Mouse (Mus musculus) layer of hippocampus, adult 2 months (tissue): ENCODE results near the gene Zdbf2. TPM values are rescaled to one million over a fixed set of nuclear protein-coding genes. Genes with fewer than 3 reads are reported as not detected.

Experiments used
- DNase-seq, 2 experiments: peaks; one replicate each; pipeline ENCODE4 v3.0.0; 2022; ENCODE audit warnings: low spot score in 2 of 2
- H3K27ac ChIP-seq: fragments of 200-600 bp; 2 replicates; pipeline ENCODE4 v1.8.1; 2022
- H3K4me3 ChIP-seq: fragments of 200-600 bp; 2 replicates; pipeline ENCODE4 v1.8.1; 2022; ENCODE audit warnings: mild to moderate bottlenecking
- CTCF ChIP-seq: fragments of 200-600 bp; conservative IDR thresholded peaks from 2 replicates; pipeline ENCODE4 v1.8.1; 2022; ENCODE audit warnings: antibody characterized with exemption, mild to moderate bottlenecking, moderate library complexity
- total RNA-seq, 2 experiments: library from RNA; stranded (reverse); gene quantifications; 2 replicates each; pipeline ENCODE4 v1.2.3; 2021

Gene Zdbf2
- total RNA-seq, 2 experiments from 2014 or later, result 13.0 to 17.3 TPM

GRCm38 (mm10) chr1:63252351-63253209, 20.5 kb upstream of the Zdbf2 start:
- DNase-seq, result no peak
- H3K4me3 ChIP-seq, result no peak overlapping the region
- peak; percentile 65 for TF ChIP-seq CTCF
- H3K27ac ChIP-seq, result no peak overlapping the region

- no peak for TF ChIP-seq CTCF
- DNase-seq, result no peak
- Histone ChIP-seq H3K27ac (no peak overlapping the region), H3K4me3 (no peak overlapping the region)
Measured at GRCm38 (mm10) chr1:63253291-63253690, 19.8 kb upstream of the Zdbf2 start.

DNA sequence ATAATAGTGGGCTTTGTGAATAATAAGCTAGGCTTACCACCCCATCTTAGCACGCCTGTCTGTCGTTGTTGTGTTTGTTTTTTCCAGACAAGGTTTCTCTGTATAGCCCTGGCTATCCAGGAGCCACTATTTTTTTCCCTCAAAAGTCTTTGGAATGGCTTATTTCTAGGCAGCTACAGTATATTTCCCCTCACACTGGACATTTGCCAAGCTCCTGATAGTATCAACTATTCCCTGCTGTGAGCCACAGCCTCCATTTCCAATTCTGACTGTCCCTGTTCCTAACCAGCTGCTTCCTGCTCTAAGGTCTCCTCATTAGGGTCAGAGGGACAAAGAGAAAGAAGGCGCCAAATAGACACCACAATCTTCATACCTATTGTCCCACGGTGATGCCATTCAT, 18.0 kb upstream of the Zdbf2 start:
- Histone ChIP-seq H3K27ac (no peak overlapping the region), H3K4me3 (no peak overlapping the region)
- DNase-seq, result no peak
- TF ChIP-seq CTCF, result no peak

DNA sequence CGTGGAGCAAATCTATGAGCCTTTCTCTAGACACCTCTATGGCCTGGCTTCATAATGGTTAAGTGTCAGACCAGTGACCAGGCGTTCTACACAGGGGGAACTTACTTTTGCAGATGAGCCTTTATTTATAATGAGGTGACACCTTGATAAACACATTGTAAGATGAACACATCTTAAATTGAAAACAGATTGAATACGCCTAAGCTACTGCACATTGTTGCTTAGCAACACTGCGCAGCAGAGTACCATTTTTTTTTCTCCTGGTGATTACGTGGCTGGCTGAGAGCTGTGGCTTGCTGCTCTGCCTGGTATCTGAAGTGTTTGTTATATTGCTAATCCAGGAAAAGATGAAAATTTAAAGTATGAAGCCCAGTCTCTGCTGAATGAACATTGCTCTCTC, 17.0 kb upstream of the Zdbf2 start:
- no peak overlapping the region for H3K27ac ChIP-seq
- peak in 1 of 2 experiments; percentile 39 for DNase-seq
- H3K4me3 ChIP-seq, result no peak overlapping the region
- no peak for TF ChIP-seq CTCF

DNA sequence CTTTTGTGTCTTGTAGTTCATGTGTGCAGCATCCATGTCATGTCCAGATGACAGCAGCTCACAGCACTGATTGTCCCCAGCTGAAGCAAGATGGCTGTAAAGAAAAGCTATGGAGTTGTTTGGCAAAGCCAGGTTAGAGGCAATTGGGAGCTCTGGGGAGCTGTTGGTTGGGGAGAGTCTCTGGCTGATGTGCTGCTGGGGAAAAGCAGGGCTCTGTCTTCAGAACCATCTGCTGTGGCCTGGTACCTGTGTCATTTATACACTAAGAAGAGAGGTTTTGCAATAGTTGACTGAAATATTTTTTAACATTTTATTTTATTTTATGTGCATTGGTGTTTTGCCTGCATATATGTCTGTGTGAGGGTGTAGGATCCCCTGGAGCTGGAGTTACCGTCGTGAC, 14.6 kb upstream of the Zdbf2 start:
- no peak for DNase-seq
- Histone ChIP-seq H3K4me3 (no peak overlapping the region), H3K27ac (no peak overlapping the region)
- no peak for TF ChIP-seq CTCF

DNA sequence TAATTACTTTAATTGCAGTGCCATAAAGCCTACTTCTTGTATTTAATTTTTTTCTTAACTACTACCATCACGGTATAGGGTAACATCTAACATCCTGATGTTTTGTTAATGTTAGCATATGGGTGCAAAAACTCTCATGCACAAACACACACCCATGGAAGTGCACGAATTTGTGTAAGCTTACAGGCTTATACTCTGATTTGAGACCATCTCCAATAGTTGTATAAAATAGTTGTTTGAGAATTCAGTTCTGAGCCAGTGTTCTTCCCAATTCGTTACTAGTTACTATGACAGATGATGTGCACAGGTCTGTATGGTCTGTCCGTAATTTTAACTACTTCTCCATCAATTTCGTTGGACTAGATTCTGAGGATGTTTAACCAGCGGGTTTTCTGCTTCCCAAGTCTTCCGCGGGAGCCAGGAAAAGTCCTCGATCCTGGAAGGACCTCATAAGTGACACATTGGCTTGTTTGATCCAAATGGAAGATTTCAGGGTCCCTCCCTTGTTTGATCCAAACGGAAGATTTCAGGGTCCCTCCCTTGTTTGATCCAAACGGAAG, 13.7 kb upstream of the Zdbf2 start:
- H3K27ac ChIP-seq, result no peak overlapping the region
- no peak for TF ChIP-seq CTCF

DNA sequence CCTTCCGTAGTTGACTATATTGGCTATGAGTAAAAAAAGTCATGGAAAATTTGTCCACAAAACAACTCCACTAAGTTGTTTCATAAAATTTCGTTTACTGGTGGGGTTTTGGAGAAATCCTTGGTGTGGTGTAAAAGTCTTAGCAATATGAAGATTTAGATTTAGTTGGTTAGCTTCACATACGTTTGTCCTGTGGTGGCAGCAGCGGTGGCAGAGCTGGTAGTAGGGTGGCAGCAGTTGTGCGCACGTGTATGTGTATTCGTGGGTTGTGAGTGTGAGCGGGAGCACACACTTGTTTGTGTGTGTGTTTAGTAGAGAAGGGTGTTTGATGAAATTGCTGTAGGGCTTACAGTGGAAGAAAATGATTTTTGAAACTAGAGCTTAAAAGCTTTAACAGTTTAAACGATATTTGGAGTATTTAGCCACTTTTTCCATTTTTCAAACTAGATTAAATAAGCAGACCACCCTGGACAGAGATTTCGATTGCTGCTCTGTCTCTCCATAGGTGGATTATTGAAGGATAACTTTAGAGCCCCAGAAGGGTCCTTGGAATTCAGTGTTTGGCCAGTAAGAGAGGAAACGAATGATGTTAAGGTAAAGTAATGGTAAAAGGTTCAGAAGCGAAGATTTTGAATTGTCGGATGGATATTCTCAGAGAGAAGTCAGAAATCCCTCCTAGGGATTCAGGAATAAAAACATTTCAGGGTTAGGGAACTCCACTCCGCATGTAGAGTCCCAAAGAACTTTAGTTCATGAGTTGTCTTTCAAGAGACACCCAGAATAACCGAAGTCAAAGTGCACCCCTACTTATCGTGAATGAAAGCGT, 12.9 kb upstream of the Zdbf2 start:
- TF ChIP-seq CTCF, result no peak
- Histone ChIP-seq H3K27ac (no peak overlapping the region), H3K4me3 (no peak overlapping the region)
- DNase-seq, result no peak

More for the DNA sequence above, 13.7 kb upstream of the Zdbf2 start:
- no peak for DNase-seq
- H3K4me3 ChIP-seq, result no peak overlapping the region

DNA sequence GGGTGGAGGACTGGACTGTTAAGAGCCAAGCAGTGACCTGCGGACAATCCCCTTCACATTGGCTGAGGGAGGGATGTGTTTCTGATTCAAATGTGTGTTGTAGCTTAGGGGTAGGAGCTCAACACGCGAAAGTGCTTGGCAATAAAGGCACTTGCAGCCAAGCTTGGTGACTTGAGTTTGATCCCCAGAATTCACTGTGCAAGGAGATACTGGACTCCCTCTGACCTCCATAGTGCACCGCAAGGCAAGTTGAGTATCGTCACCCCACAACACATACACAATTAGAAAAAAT, 12.4 kb upstream of the Zdbf2 start:
- no peak for TF ChIP-seq CTCF
- H3K4me3 ChIP-seq, result no peak overlapping the region
- no peak for DNase-seq
- H3K27ac ChIP-seq, result no peak overlapping the region

- Histone ChIP-seq H3K27ac (no peak overlapping the region), H3K4me3 (no peak overlapping the region)
- no peak for DNase-seq
- TF ChIP-seq CTCF, result no peak
Measured at GRCm38 (mm10) chr1:63261041-63261590, 11.9 kb upstream of the Zdbf2 start.

DNA sequence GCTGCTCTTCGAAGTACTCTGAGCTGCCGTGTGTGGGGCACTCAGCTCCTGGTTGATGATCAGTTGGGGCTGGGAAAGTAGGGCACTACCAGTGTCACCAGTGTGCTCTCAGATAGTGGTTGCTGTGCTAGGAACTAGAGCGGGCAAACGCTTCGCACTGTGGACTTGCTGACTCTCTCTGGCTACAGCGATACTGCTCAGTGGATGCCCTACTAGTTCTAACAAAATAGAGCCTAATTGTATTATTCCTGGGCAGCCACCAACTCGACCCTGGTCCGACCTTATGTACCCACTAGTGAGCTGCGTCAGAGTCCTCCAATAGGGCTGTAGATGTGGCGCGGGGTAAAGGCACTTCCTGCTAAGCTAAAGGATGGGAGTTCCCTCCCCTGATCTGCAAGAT, 9.4 kb upstream of the Zdbf2 start:
- no peak for TF ChIP-seq CTCF
- Histone ChIP-seq H3K27ac (no peak overlapping the region), H3K4me3 (no peak overlapping the region)
- no peak for DNase-seq

GRCm38 (mm10) chr1:63265461-63265860, 7.6 kb upstream of the Zdbf2 start:
- Histone ChIP-seq H3K4me3 (no peak overlapping the region), H3K27ac (no peak overlapping the region)
- no peak for TF ChIP-seq CTCF
- no peak for DNase-seq

DNA sequence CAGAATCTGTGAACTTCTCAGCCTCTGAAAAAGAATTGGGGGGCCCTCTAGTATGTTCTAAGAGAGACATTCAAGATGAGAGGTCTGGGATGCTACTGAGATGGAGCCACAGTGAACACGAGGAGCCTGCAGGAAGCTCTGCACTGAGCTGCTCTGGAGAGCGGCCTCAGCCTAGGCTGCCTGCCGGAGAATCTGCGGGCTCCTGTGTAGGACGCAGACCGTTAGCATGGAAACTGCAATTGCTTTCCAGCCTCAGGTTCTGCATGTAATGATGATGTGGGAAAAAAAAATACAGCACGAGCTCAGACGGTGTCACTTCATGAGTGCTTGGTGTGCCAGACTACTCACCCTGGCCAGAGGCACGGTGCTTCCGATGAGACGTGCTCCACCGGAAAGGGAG, 6.9 kb upstream of the Zdbf2 start:
- DNase-seq, result no peak
- no peak overlapping the region for H3K4me3 ChIP-seq
- TF ChIP-seq CTCF, result no peak

DNA sequence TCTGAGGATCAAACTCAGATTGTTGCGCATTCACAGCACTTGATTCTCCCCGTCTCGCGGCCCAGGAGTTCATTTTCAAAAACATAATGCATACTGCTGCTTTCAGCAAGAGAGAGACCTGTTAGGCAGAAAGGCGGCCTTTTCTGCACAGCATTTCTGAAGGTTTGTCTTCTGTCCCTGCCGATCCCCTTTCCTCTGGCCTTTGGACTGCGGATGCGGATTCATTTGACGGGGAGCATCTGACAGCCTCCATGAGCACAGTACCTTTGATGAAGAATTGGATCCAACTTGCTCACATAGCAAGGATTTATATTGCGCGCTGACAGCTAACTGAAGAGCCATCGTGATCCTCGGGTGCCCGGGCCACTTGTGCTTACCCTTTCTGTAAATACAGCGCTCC, 6.3 kb upstream of the Zdbf2 start:
- no peak for DNase-seq
- no peak for TF ChIP-seq CTCF
- Histone ChIP-seq H3K27ac (no peak overlapping the region), H3K4me3 (no peak overlapping the region)

More for the DNA sequence above, 6.9 kb upstream of the Zdbf2 start:
- no peak overlapping the region for H3K27ac ChIP-seq
